Mouse (Mus musculus) lung, adult 2 months (tissue): Measurements from ENCODE around the gene Ell3.

Experiments
- CTCF ChIP-seq: fragments of 200-500 bp; IDR thresholded peaks from 2 replicates; pipeline ENCODE4 v1.5.1; 2011; ENCODE audit warnings: mild to moderate bottlenecking, low read length, control low read depth; ENCODE audit not compliant: insufficient read depth
- POLR2A ChIP-seq: fragments of 200-500 bp; IDR thresholded peaks from 2 replicates; pipeline ENCODE4 v1.6.1; 2011; ENCODE audit warnings: low read depth, mild to moderate bottlenecking, control low read depth, low read length, borderline replicate concordance; ENCODE audit errors: extremely low read depth

- TF ChIP-seq CTCF = no peak
- no peak for TF ChIP-seq POLR2A
Measured at GRCm38 (mm10) chr2:121477491-121478266, 33.6 kb upstream of the Ell3 start.
